Mouse (Mus musculus) CH12.LX (cell line): Measurements from ENCODE around the gene Trp53i13. TPM values are rescaled to one million over a fixed set of nuclear protein-coding genes. Genes with fewer than 3 reads are reported as not detected.

Experiments
- DNase-seq: peaks from one replicate; pipeline ENCODE4 v3.0.0-alpha.2; 2013; ENCODE audit errors: extremely low read depth
- H3K27ac ChIP-seq: 2 replicates; pipeline ENCODE4 v1.5.1; 2012; ENCODE audit warnings: low read depth, mild to moderate bottlenecking, control low read depth, moderate library complexity; ENCODE audit not compliant: insufficient read depth
- H3K27me3 ChIP-seq: replicated peaks from 2 replicates; pipeline ENCODE3; 2012; ENCODE audit warnings: inconsistent platforms
- H3K36me3 ChIP-seq, 2 experiments: replicated peaks in 1 of 2; 2 replicates each; pipeline versions ENCODE3 to v1.6.1; 2012; ENCODE audit warnings: inconsistent platforms in 1 of 2, low read length in 1 of 2, mild to moderate bottlenecking in 1 of 2, mixed read lengths in 1 of 2, moderate library complexity in 1 of 2; ENCODE audit not compliant: control insufficient read depth in 1 of 2, insufficient read depth in 1 of 2
- H3K4me1 ChIP-seq, 2 experiments: 2 replicates each; pipeline ENCODE4 v1.6.1; 2012; ENCODE audit warnings: inconsistent platforms in 1 of 2, moderate library complexity in 1 of 2; ENCODE audit not compliant: insufficient read depth in 2 of 2, control insufficient read depth in 1 of 2
- H3K4me2 ChIP-seq: 2 replicates; pipeline ENCODE4 v1.6.1; 2012; ENCODE audit warnings: low read depth, mild to moderate bottlenecking, control low read depth; ENCODE audit not compliant: poor library complexity, insufficient read depth, severe bottlenecking
- H3K4me3 ChIP-seq, 3 experiments: fragments of 150-350 bp in 1 of 3; sonication (generic) in 1 of 3; replicated peaks in 1 of 3; 2 replicates each; pipeline versions ENCODE3 to v1.5.1; 2011 to 2012; ENCODE audit warnings: low read depth in 2 of 3, low read length in 2 of 3, mild to moderate bottlenecking in 2 of 3, moderate library complexity in 2 of 3, control low read depth in 1 of 3, improper control_type of control experiment in 1 of 3, inconsistent platforms in 1 of 3, mixed read lengths in 1 of 3; ENCODE audit not compliant: poor library complexity in 1 of 3
- H3K79me2 ChIP-seq: replicated peaks from 2 replicates; pipeline ENCODE4 v1.6.1; 2012; ENCODE audit warnings: mild to moderate bottlenecking, moderate library complexity; ENCODE audit not compliant: control insufficient read depth, poor library complexity, insufficient read depth, severe bottlenecking; ENCODE audit errors: extremely low read depth
- H3K9ac ChIP-seq: 2 replicates; pipeline ENCODE4 v1.6.1; 2012; ENCODE audit warnings: low read depth, mild to moderate bottlenecking, control low read depth, moderate library complexity; ENCODE audit not compliant: insufficient read depth
- H3K9me3 ChIP-seq: replicated peaks from 2 replicates; pipeline ENCODE3; 2012; ENCODE audit warnings: low read length, inconsistent platforms, mixed read lengths
- BHLHE40 ChIP-seq: IDR thresholded peaks from 2 replicates; pipeline ENCODE4 v1.6.1; 2011; ENCODE audit warnings: mild to moderate bottlenecking, low read depth, low read length, improper control_type of control experiment
- CHD1 ChIP-seq: IDR thresholded peaks from 2 replicates; pipeline ENCODE4 v1.6.1; 2012; ENCODE audit warnings: low read depth, low read length, improper control_type of control experiment, inconsistent platforms
- CTCF ChIP-seq, 2 experiments: IDR thresholded peaks in 1 of 2; conservative IDR thresholded peaks in 1 of 2; 2 replicates each; pipeline ENCODE4 v1.5.1; 2011 to 2012; ENCODE audit warnings: low read depth in 2 of 2, low read length in 2 of 2, improper control_type of control experiment in 1 of 2, inconsistent platforms in 1 of 2, mild to moderate bottlenecking in 1 of 2, moderate library complexity in 1 of 2
- E2F4 ChIP-seq: IDR thresholded peaks from 2 replicates; pipeline ENCODE4 v1.6.1; 2011; ENCODE audit warnings: low read depth, low read length, improper control_type of control experiment; ENCODE audit not compliant: insufficient replicate concordance
- ELF1 ChIP-seq: IDR thresholded peaks from 2 replicates; pipeline ENCODE4 v1.6.1; 2014; ENCODE audit warnings: low read depth, mild to moderate bottlenecking, inconsistent platforms, low read length, improper control_type of control experiment
- EP300 ChIP-seq: IDR thresholded peaks from 2 replicates; pipeline ENCODE4 v1.6.1; 2011; ENCODE audit warnings: low read length, improper control_type of control experiment
- ETS1 ChIP-seq: conservative IDR thresholded peaks from 2 replicates; pipeline ENCODE4 v1.6.1; 2012; ENCODE audit warnings: low read depth, mild to moderate bottlenecking, inconsistent platforms, low read length, improper control_type of control experiment, moderate library complexity
- HCFC1 ChIP-seq: IDR thresholded peaks from 2 replicates; pipeline ENCODE4 v1.6.1; 2012; ENCODE audit warnings: low read depth, mild to moderate bottlenecking, inconsistent platforms, low read length, improper control_type of control experiment
- IRF4 ChIP-seq: IDR thresholded peaks from 2 replicates; pipeline ENCODE4 v1.6.1; 2014; ENCODE audit warnings: low read depth, mild to moderate bottlenecking, inconsistent platforms, low read length, improper control_type of control experiment
- JUN ChIP-seq: IDR thresholded peaks from 2 replicates; pipeline ENCODE4 v1.6.1; 2011; ENCODE audit warnings: low read depth, mild to moderate bottlenecking, low read length, improper control_type of control experiment, moderate library complexity; ENCODE audit not compliant: insufficient read depth
- JUND ChIP-seq: conservative IDR thresholded peaks from 2 replicates; pipeline ENCODE4 v1.6.1; 2011; ENCODE audit warnings: low read depth, low read length, improper control_type of control experiment
- MAFK ChIP-seq: IDR thresholded peaks from 2 replicates; pipeline ENCODE4 v1.6.1; 2011; ENCODE audit warnings: low read length, improper control_type of control experiment; ENCODE audit not compliant: insufficient replicate concordance
- MAZ ChIP-seq: IDR thresholded peaks from 2 replicates; pipeline ENCODE4 v1.6.1; 2012; ENCODE audit warnings: low read depth, mild to moderate bottlenecking, inconsistent platforms, low read length, improper control_type of control experiment, moderate library complexity
- MEF2A ChIP-seq: IDR thresholded peaks from 2 replicates; pipeline ENCODE4 v1.6.1; 2014; ENCODE audit warnings: low read depth, mild to moderate bottlenecking, inconsistent platforms, low read length, improper control_type of control experiment, borderline replicate concordance
- MXI1 ChIP-seq: IDR thresholded peaks from 2 replicates; pipeline ENCODE4 v1.6.1; 2011; ENCODE audit warnings: mild to moderate bottlenecking, low read depth, low read length, improper control_type of control experiment
- MYC ChIP-seq: IDR thresholded peaks from 2 replicates; pipeline ENCODE4 v1.6.1; 2011; ENCODE audit warnings: low read depth, mild to moderate bottlenecking, improper control_type of control experiment, low read length
- NELFE ChIP-seq: IDR thresholded peaks from 2 replicates; pipeline ENCODE4 v1.6.1; 2011; ENCODE audit warnings: low read depth, low read length, improper control_type of control experiment
- NRF1 ChIP-seq: IDR thresholded peaks from 2 replicates; pipeline ENCODE4 v1.6.1; 2014; ENCODE audit warnings: low read depth, mild to moderate bottlenecking, inconsistent platforms, low read length, improper control_type of control experiment, moderate library complexity
- PAX5 ChIP-seq: IDR thresholded peaks from 2 replicates; pipeline ENCODE4 v1.6.1; 2012; ENCODE audit warnings: low read length, inconsistent platforms, mixed read lengths
- POLR2A ChIP-seq: IDR thresholded peaks from 2 replicates; pipeline ENCODE4 v1.6.1; 2011; ENCODE audit warnings: low read depth, mild to moderate bottlenecking, improper control_type of control experiment, low read length
- POLR2AphosphoS2 ChIP-seq: IDR thresholded peaks from 2 replicates; pipeline ENCODE4 v1.6.1; 2011; ENCODE audit warnings: low read depth, low read length, improper control_type of control experiment
- RAD21 ChIP-seq: IDR thresholded peaks from 2 replicates; pipeline ENCODE4 v1.6.1; 2011; ENCODE audit warnings: low read depth, mild to moderate bottlenecking, low read length, improper control_type of control experiment, moderate library complexity
- SIN3A ChIP-seq: IDR thresholded peaks from 2 replicates; pipeline ENCODE4 v1.6.1; 2012; ENCODE audit warnings: low read length, improper control_type of control experiment, inconsistent platforms
- SMC3 ChIP-seq: IDR thresholded peaks from 2 replicates; pipeline ENCODE4 v1.6.1; 2011; ENCODE audit warnings: low read depth, low read length, improper control_type of control experiment
- TBP ChIP-seq: conservative IDR thresholded peaks from 2 replicates; pipeline ENCODE4 v1.6.1; 2011; ENCODE audit warnings: low read depth, low read length, improper control_type of control experiment
- TCF12 ChIP-seq: IDR thresholded peaks from 2 replicates; pipeline ENCODE4 v1.6.1; 2014; ENCODE audit warnings: low read depth, mild to moderate bottlenecking, inconsistent platforms, low read length, improper control_type of control experiment
- UBTF ChIP-seq: IDR thresholded peaks from 2 replicates; pipeline ENCODE4 v1.6.1; 2012; ENCODE audit warnings: low read depth, mild to moderate bottlenecking, inconsistent platforms, low read length, improper control_type of control experiment, moderate library complexity
- USF2 ChIP-seq: conservative IDR thresholded peaks from 2 replicates; pipeline ENCODE4 v1.6.1; 2011; ENCODE audit warnings: low read depth, low read length, improper control_type of control experiment
- ZC3H11A ChIP-seq: IDR thresholded peaks from 2 replicates; pipeline ENCODE4 v1.6.1; 2012; ENCODE audit warnings: low read depth, mild to moderate bottlenecking, inconsistent platforms, low read length, improper control_type of control experiment
- ZKSCAN1 ChIP-seq: IDR thresholded peaks from 2 replicates; pipeline ENCODE4 v1.6.1; 2012; ENCODE audit warnings: low read depth, inconsistent platforms, low read length, improper control_type of control experiment, borderline replicate concordance
- ZMIZ1 ChIP-seq: IDR thresholded peaks from 2 replicates; pipeline ENCODE4 v1.6.1; 2012; ENCODE audit warnings: low read depth, mild to moderate bottlenecking, inconsistent platforms, low read length, improper control_type of control experiment
- ZNF384 ChIP-seq: IDR thresholded peaks from 2 replicates; pipeline ENCODE4 v1.6.1; 2012; ENCODE audit warnings: low read depth, low read length, improper control_type of control experiment, inconsistent platforms
- dilution Hi-C: fragments of 300-500 bp; cut with MboI; formaldehyde crosslinking; loops from 2 replicates; pipeline ENCODE4 v1.14.3; 2020; ENCODE audit warnings: low sequenced_read_pairs; ENCODE audit not compliant: extremely low pct_unique_long_range_greater_than_20kb, extremely low pct_ligation_motif_present
- in situ Hi-C: fragments of 300-500 bp; cut with MboI; formaldehyde crosslinking; loops from 3 replicates; pipeline ENCODE4 v1.14.3; 2019; ENCODE audit warnings: low sequenced_read_pairs, low pct_ligation_motif_present, low pct_unique_long_range_greater_than_20kb, mixed read lengths
- polyA plus RNA-seq: library from polyadenylated mRNA; unstranded; fragments of >175 nt; gene quantifications from 2 replicates; pipeline ENCODE4 v1.2.1, GENCODE M21; 2012; ENCODE audit warnings: low read depth; ENCODE audit not compliant: insufficient read length
- total RNA-seq, 2 experiments: library from RNA; depleted of rRNA; stranded (reverse); fragments of 300-350 nt in 1 of 2; fragments of >200 nt in 1 of 2; gene quantifications; 2 replicates each; pipeline ENCODE4 v1.2.3; 2012 to 2014

Gene Trp53i13
- total and polyA plus RNA-seq, 3 experiments = 6.7 to 12.8 (median 12.6) TPM

- DNase-seq = peak; percentile 93
- dilution Hi-C loops (no loop called here), in situ Hi-C loops (no loop called here)
- Histone ChIP-seq H3K79me2 (peaks cover 34% of the 10 kb centered on the region), H3K4me2 (peak overlapping the region; percentile 90), H3K36me3 (peaks cover 0 to 18% of the 10 kb centered on the region in 2 experiments), H3K4me1 (peaks cover 24 to 63% of the 10 kb centered on the region in 2 experiments), H3K9me3 (no peaks in the 10 kb centered on the region), H3K27me3 (peaks cover 29% of the 10 kb centered on the region), H3K4me3 (peak overlapping the region; percentile 78 to 98 (median 84)), H3K9ac (peak overlapping the region; percentile 95), H3K27ac (peak overlapping the region; percentile 49)
- TF ChIP-seq TCF12 (peak; percentile 72), EP300 (no peak), USF2 (no peak), ELF1 (peak; percentile 80), HCFC1 (peak; percentile 68), ZNF384 (no peak), SMC3 (no peak), JUN (no peak), NRF1 (peak; percentile 80), MAFK (no peak), POLR2AphosphoS2 (no peak), E2F4 (no peak), NELFE (peak; percentile 86; the same call in 1 of the 2 replicates), MXI1 (no peak), MAZ (peak; percentile 92), ZKSCAN1 (no peak), POLR2A (peak; percentile 83), BHLHE40 (no peak), MEF2A (peak; percentile 30; the same call in 1 of the 2 replicates), TBP (no peak), IRF4 (peak; percentile 39; the same call in 1 of the 2 replicates), MYC (no peak), JUND (no peak), ZMIZ1 (peak; percentile 85), CHD1 (no peak; the same call in 1 of the 2 replicates), UBTF (no peak), SIN3A (peak; percentile 38), RAD21 (no peak), ETS1 (no peak), PAX5 (no peak), ZC3H11A (no peak), CTCF (conservative IDR thresholded peaks at IDR 0.05 in 1 of 2, IDR thresholded peaks at IDR 0.05 in 1 of 2; ENCODE audit: low read depth in 2 of 2, low read length in 2 of 2) (peak in 1 of 2 experiments; percentile 7; a peak in 1 of 4 replicates)
Measured at GRCm38 (mm10) chr11:77492911-77493332, 22.9 kb downstream of the Trp53i13 start.
